Mouse (Mus musculus) hindbrain, embryonic 15.5 days (tissue): ENCODE measurements around the gene Krtap13-1. TPM values are rescaled to one million over a fixed set of nuclear protein-coding genes. Genes with fewer than 3 reads are reported as not detected.

Source experiments
- ATAC-seq: fragments of 200-750 bp; cut with Nextera tagmentation; 2 replicates; pipeline ENCODE4 v1.8.0; 2017; ENCODE audit warnings: low read depth, moderate number of reproducible peaks, moderate TSS enrichment; ENCODE audit not compliant: low FRiP score
- H3K27ac ChIP-seq: fragments of 300-500 bp; sonication (generic); replicated peaks from 2 replicates; pipeline ENCODE4 v1.5.1; 2015; ENCODE audit warnings: mild to moderate bottlenecking, inconsistent platforms
- H3K27me3 ChIP-seq: fragments of 300-500 bp; sonication (generic); 2 replicates; pipeline ENCODE4 v1.6.1; 2015; ENCODE audit warnings: control low read depth, inconsistent platforms
- H3K36me3 ChIP-seq: fragments of 300-500 bp; sonication (generic); 2 replicates; pipeline ENCODE4 v1.6.1; 2015; ENCODE audit warnings: control low read depth, inconsistent platforms
- H3K4me1 ChIP-seq: fragments of 300-500 bp; sonication (generic); replicated peaks from 2 replicates; pipeline ENCODE4 v1.6.1; 2015; ENCODE audit warnings: control low read depth, inconsistent platforms
- H3K4me2 ChIP-seq: fragments of 300-500 bp; sonication (generic); 2 replicates; pipeline ENCODE4 v1.6.1; 2015; ENCODE audit warnings: moderate library complexity, mild to moderate bottlenecking, inconsistent platforms
- H3K4me3 ChIP-seq: fragments of 300-500 bp; sonication (generic); 2 replicates; pipeline ENCODE4 v1.5.1; 2015; ENCODE audit warnings: mild to moderate bottlenecking, inconsistent platforms
- H3K9ac ChIP-seq: fragments of 300-500 bp; sonication (generic); 2 replicates; pipeline ENCODE4 v1.6.1; 2015; ENCODE audit warnings: inconsistent platforms
- H3K9me3 ChIP-seq: fragments of 300-500 bp; sonication (generic); 2 replicates; pipeline ENCODE4 v1.6.1; 2016; ENCODE audit warnings: control low read depth, inconsistent platforms
- WGBS: fragments of 180-500 bp; shearing (Covaris S2); methylation state at CpG from one replicate; pipeline ENCODE4 v1.1.7; 2015; 5-methylcytosine and 5-hydroxymethylcytosine counted together
- polyA plus RNA-seq: library from polyadenylated mRNA; unstranded; fragments of >200 nt; fragmentation: Nextera tagmentation; extraction: Ambion mirVana; gene quantifications from 2 replicates; pipeline ENCODE4 v1.2.1, GENCODE M21; 2015

Krtap13-1 gene
- polyA plus RNA-seq = not detected in 2 replicates

GRCm38 (mm10) chr16:88728812-88729275, at the start of gene Krtap13-1:
TSS of gene Krtap13-1 (plus strand) at chr16:88728862.
- no peak within 1 kb of the TSS for H3K27ac ChIP-seq
- 86% methylated on average over 4 of the region's 4 CpGs for WGBS
- no peaks in the 10 kb centered on the region for H3K36me3 ChIP-seq
- H3K9ac ChIP-seq = no peak within 1 kb of the TSS
- no peak within 1 kb of the TSS for H3K4me3 ChIP-seq
- no peaks in the 10 kb centered on the region for H3K27me3 ChIP-seq
- H3K4me1 ChIP-seq = no peaks in the 10 kb centered on the region
- no peak for ATAC-seq
- H3K4me2 ChIP-seq = no peak within 1 kb of the TSS
- no peaks in the 10 kb centered on the region for H3K9me3 ChIP-seq

GRCm38 (mm10) chr16:88679099-88679498, 49.6 kb upstream of the Krtap13-1 start:
- no peaks in the 10 kb centered on the region for H3K27me3 ChIP-seq
- no peak overlapping the region for H3K4me2 ChIP-seq
- H3K9ac ChIP-seq = no peak overlapping the region
- no peak for ATAC-seq
- H3K36me3 ChIP-seq = no peaks in the 10 kb centered on the region
- no peaks in the 10 kb centered on the region for H3K4me1 ChIP-seq
- H3K4me3 ChIP-seq = no peak overlapping the region
- H3K27ac ChIP-seq = no peak overlapping the region
- 86% methylated on average over 6 of the region's 6 CpGs for WGBS
- H3K9me3 ChIP-seq = no peaks in the 10 kb centered on the region

GRCm38 (mm10) chr16:88681282-88681681, 47.4 kb upstream of the Krtap13-1 start:
- Histone ChIP-seq H3K4me1 (no peaks in the 10 kb centered on the region), H3K4me2 (no peak overlapping the region), H3K4me3 (no peak overlapping the region), H3K36me3 (no peaks in the 10 kb centered on the region), H3K27ac (no peak overlapping the region), H3K27me3 (no peaks in the 10 kb centered on the region), H3K9ac (no peak overlapping the region), H3K9me3 (no peaks in the 10 kb centered on the region)
- ATAC-seq = no peak
- WGBS = 32% methylated on average over 2 of the region's 2 CpGs

GRCm38 (mm10) chr16:88696256-88696655, 32.4 kb upstream of the Krtap13-1 start:
- Histone ChIP-seq H3K9me3 (no peaks in the 10 kb centered on the region), H3K4me3 (no peak overlapping the region), H3K9ac (no peak overlapping the region), H3K27ac (no peak overlapping the region), H3K4me1 (no peaks in the 10 kb centered on the region), H3K36me3 (no peaks in the 10 kb centered on the region), H3K27me3 (no peaks in the 10 kb centered on the region), H3K4me2 (no peak overlapping the region)
- ATAC-seq = no peak
- 79% methylated on average over 4 of the region's 4 CpGs for WGBS

- Histone ChIP-seq H3K4me1 (no peaks in the 10 kb centered on the region), H3K36me3 (no peaks in the 10 kb centered on the region), H3K27ac (no peak overlapping the region), H3K9ac (no peak overlapping the region), H3K4me3 (no peak overlapping the region), H3K27me3 (no peaks in the 10 kb centered on the region), H3K4me2 (no peak overlapping the region), H3K9me3 (no peaks in the 10 kb centered on the region)
- WGBS = 59% methylated on average over 4 of the region's 4 CpGs
- no peak for ATAC-seq
These were observed 27.4 kb upstream of the Krtap13-1 start for GRCm38 (mm10) chr16:88701072-88701864.

GRCm38 (mm10) chr16:88707496-88708012, 21.1 kb upstream of the Krtap13-1 start, which contains the start of gene 2310061N02Rik:
TSS of gene 2310061N02Rik (minus strand) at chr16:88707962.
- H3K9ac ChIP-seq = no peak within 1 kb of the TSS
- ATAC-seq = no peak
- H3K4me2 ChIP-seq = no peak within 1 kb of the TSS
- H3K9me3 ChIP-seq = no peaks in the 10 kb centered on the region
- 87% methylated on average over 10 of the region's 10 CpGs for WGBS
- no peaks in the 10 kb centered on the region for H3K36me3 ChIP-seq
- no peak within 1 kb of the TSS for H3K4me3 ChIP-seq
- H3K4me1 ChIP-seq = no peaks in the 10 kb centered on the region
- no peak within 1 kb of the TSS for H3K27ac ChIP-seq
- H3K27me3 ChIP-seq = no peaks in the 10 kb centered on the region

- Histone ChIP-seq H3K4me3 (no peak overlapping the region), H3K27me3 (no peaks in the 10 kb centered on the region), H3K9ac (no peak overlapping the region), H3K4me2 (no peak overlapping the region), H3K4me1 (no peaks in the 10 kb centered on the region), H3K9me3 (no peaks in the 10 kb centered on the region), H3K36me3 (no peaks in the 10 kb centered on the region), H3K27ac (no peak overlapping the region)
- 75% methylated on average over 4 of the region's 4 CpGs for WGBS
- no peak for ATAC-seq
These were observed 17.9 kb upstream of the Krtap13-1 start for GRCm38 (mm10) chr16:88710757-88711156.

GRCm38 (mm10) chr16:88711245-88711644, 17.4 kb upstream of the Krtap13-1 start:
- no peak overlapping the region for H3K9ac ChIP-seq
- no peaks in the 10 kb centered on the region for H3K36me3 ChIP-seq
- 87% methylated on average over 6 of the region's 6 CpGs for WGBS
- H3K27me3 ChIP-seq = no peaks in the 10 kb centered on the region
- no peak for ATAC-seq
- H3K4me3 ChIP-seq = no peak overlapping the region
- H3K27ac ChIP-seq = no peak overlapping the region
- H3K4me2 ChIP-seq = no peak overlapping the region
- no peaks in the 10 kb centered on the region for H3K4me1 ChIP-seq
- no peaks in the 10 kb centered on the region for H3K9me3 ChIP-seq

GRCm38 (mm10) chr16:88716549-88716948, 12.1 kb upstream of the Krtap13-1 start:
- Histone ChIP-seq H3K4me2 (no peak overlapping the region), H3K4me1 (no peaks in the 10 kb centered on the region), H3K9ac (no peak overlapping the region), H3K36me3 (no peaks in the 10 kb centered on the region), H3K27me3 (no peaks in the 10 kb centered on the region), H3K9me3 (no peaks in the 10 kb centered on the region), H3K27ac (no peak overlapping the region), H3K4me3 (no peak overlapping the region)
- no peak for ATAC-seq

GRCm38 (mm10) chr16:88720031-88720430, 8.6 kb upstream of the Krtap13-1 start:
- no peak overlapping the region for H3K9ac ChIP-seq
- H3K4me2 ChIP-seq = no peak overlapping the region
- H3K4me3 ChIP-seq = no peak overlapping the region
- H3K4me1 ChIP-seq = no peaks in the 10 kb centered on the region
- WGBS = 19% methylated on average over 1 of the region's 1 CpGs
- ATAC-seq = no peak
- H3K27me3 ChIP-seq = no peaks in the 10 kb centered on the region
- no peaks in the 10 kb centered on the region for H3K36me3 ChIP-seq
- no peaks in the 10 kb centered on the region for H3K9me3 ChIP-seq
- no peak overlapping the region for H3K27ac ChIP-seq

- H3K9me3 ChIP-seq = no peaks in the 10 kb centered on the region
- H3K9ac ChIP-seq = no peak overlapping the region
- ATAC-seq = no peak
- H3K36me3 ChIP-seq = no peaks in the 10 kb centered on the region
- H3K4me3 ChIP-seq = no peak overlapping the region
- H3K4me1 ChIP-seq = no peaks in the 10 kb centered on the region
- no peak overlapping the region for H3K4me2 ChIP-seq
- WGBS = 43% methylated on average over 2 of the region's 2 CpGs
- no peaks in the 10 kb centered on the region for H3K27me3 ChIP-seq
- H3K27ac ChIP-seq = no peak overlapping the region
These were observed 6.7 kb downstream of the Krtap13-1 start for GRCm38 (mm10) chr16:88735391-88735790.

- no peaks in the 10 kb centered on the region for H3K4me1 ChIP-seq
- H3K27me3 ChIP-seq = no peaks in the 10 kb centered on the region
- H3K4me3 ChIP-seq = no peak overlapping the region
- no peak overlapping the region for H3K9ac ChIP-seq
- H3K27ac ChIP-seq = no peak overlapping the region
- H3K4me2 ChIP-seq = no peak overlapping the region
- H3K9me3 ChIP-seq = no peaks in the 10 kb centered on the region
- no peaks in the 10 kb centered on the region for H3K36me3 ChIP-seq
- 72% methylated on average over 4 of the region's 4 CpGs for WGBS
- no peak for ATAC-seq
These were observed 16.2 kb downstream of the Krtap13-1 start for GRCm38 (mm10) chr16:88744750-88745340.
